Mouse (Mus musculus) kidney, embryonic 14.5 days (tissue): ENCODE measurements around the gene Tbcel. TPM values are rescaled to one million over a fixed set of nuclear protein-coding genes. Genes with fewer than 3 reads are reported as not detected.

Source experiments
- ATAC-seq: fragments of 200-750 bp; cut with Nextera tagmentation; 2 replicates; pipeline ENCODE4 v1.8.0; 2017; ENCODE audit warnings: moderate number of reproducible peaks, mild to moderate bottlenecking, moderate TSS enrichment, moderate library complexity; ENCODE audit not compliant: low FRiP score, low TSS enrichment
- H3K27ac ChIP-seq: fragments of 300-500 bp; sonication (generic); 2 replicates; pipeline ENCODE4 v1.5.1; 2014; ENCODE audit warnings: low read depth, mild to moderate bottlenecking, low read length, moderate library complexity, mixed read lengths
- H3K27me3 ChIP-seq: fragments of 300-500 bp; sonication (generic); 2 replicates; pipeline ENCODE4 v1.6.1; 2014; ENCODE audit warnings: mild to moderate bottlenecking, low read length; ENCODE audit not compliant: control insufficient read depth, insufficient read depth
- H3K36me3 ChIP-seq: fragments of 300-500 bp; sonication (generic); 2 replicates; pipeline ENCODE4 v1.6.1; 2014; ENCODE audit warnings: low read length, mixed read lengths; ENCODE audit not compliant: control insufficient read depth, insufficient read depth
- H3K4me1 ChIP-seq: fragments of 300-500 bp; sonication (generic); 2 replicates; pipeline ENCODE4 v1.6.1; 2014; ENCODE audit warnings: low read length, mixed read lengths; ENCODE audit not compliant: control insufficient read depth, insufficient read depth
- H3K4me2 ChIP-seq: fragments of 300-500 bp; sonication (generic); replicated peaks from 2 replicates; pipeline ENCODE4 v1.6.1; 2014; ENCODE audit warnings: low read depth, mild to moderate bottlenecking, low read length
- H3K4me3 ChIP-seq: fragments of 300-500 bp; sonication (generic); 2 replicates; pipeline ENCODE4 v1.5.1; 2014; ENCODE audit warnings: mild to moderate bottlenecking, low read length
- H3K9ac ChIP-seq: fragments of 300-500 bp; sonication (generic); 2 replicates; pipeline ENCODE4 v1.6.1; 2014; ENCODE audit warnings: low read depth, mild to moderate bottlenecking, low read length, moderate library complexity
- H3K9me3 ChIP-seq: fragments of 300-500 bp; sonication (generic); 2 replicates; pipeline ENCODE4 v1.6.1; 2016; ENCODE audit warnings: low read length; ENCODE audit not compliant: control insufficient read depth
- WGBS: fragments of 180-500 bp; shearing (Covaris S2); extraction: QIAGEN DNeasy Blood & Tissue Kit; methylation state at CpG from one replicate; pipeline ENCODE4 v1.1.7; 2014; 5-methylcytosine and 5-hydroxymethylcytosine counted together
- polyA plus RNA-seq: library from polyadenylated mRNA; unstranded; fragments of >200 nt; fragmentation: Nextera tagmentation; extraction: Ambion mirVana; gene quantifications from 2 replicates; pipeline ENCODE4 v1.2.1, GENCODE M21; 2014

The Tbcel gene
- polyA plus RNA-seq, 1 experiment from 2014 or later: 6.6 TPM

- peaks cover 10% of the 10 kb centered on the region; the same call in 1 of the 2 replicates for H3K9me3 ChIP-seq
- H3K4me2 ChIP-seq: no peak overlapping the region
- no peaks in the 10 kb centered on the region for H3K36me3 ChIP-seq
- no peaks in the 10 kb centered on the region for H3K4me1 ChIP-seq
- no peak for ATAC-seq
- H3K27me3 ChIP-seq: no peaks in the 10 kb centered on the region
- H3K27ac ChIP-seq: no peak overlapping the region
- H3K4me3 ChIP-seq: no peak overlapping the region
- WGBS: 83% methylated on average over 2 of the region's 2 CpGs
- H3K9ac ChIP-seq: no peak overlapping the region
Measured at GRCm38 (mm10) chr9:42496296-42496695, 11.3 kb downstream of the Tbcel start.

GRCm38 (mm10) chr9:42491780-42492179, 15.8 kb downstream of the Tbcel start:
- Histone ChIP-seq H3K4me1 (no peaks in the 10 kb centered on the region), H3K27me3 (no peaks in the 10 kb centered on the region), H3K9ac (no peak overlapping the region), H3K9me3 (peaks cover 5% of the 10 kb centered on the region; the same call in 1 of the 2 replicates), H3K4me3 (no peak overlapping the region), H3K27ac (no peak overlapping the region), H3K4me2 (no peak overlapping the region), H3K36me3 (no peaks in the 10 kb centered on the region)
- 86% methylated on average over 9 of the region's 9 CpGs for WGBS
- no peak for ATAC-seq

- Histone ChIP-seq H3K27me3 (no peaks in the 10 kb centered on the region), H3K4me1 (no peaks in the 10 kb centered on the region), H3K27ac (no peak overlapping the region), H3K4me3 (no peak overlapping the region), H3K36me3 (no peaks in the 10 kb centered on the region), H3K4me2 (no peak overlapping the region), H3K9me3 (no peaks in the 10 kb centered on the region), H3K9ac (no peak overlapping the region)
- no peak for ATAC-seq
- WGBS: 74% methylated on average over 16 of the region's 16 CpGs
Measured at GRCm38 (mm10) chr9:42490589-42491382, 16.8 kb downstream of the Tbcel start.

- 97% methylated on average over 1 of the region's 1 CpGs for WGBS
- no peak overlapping the region for H3K4me3 ChIP-seq
- H3K4me2 ChIP-seq: no peak overlapping the region
- H3K27me3 ChIP-seq: no peaks in the 10 kb centered on the region
- no peak for ATAC-seq
- H3K27ac ChIP-seq: no peak overlapping the region
- no peaks in the 10 kb centered on the region for H3K4me1 ChIP-seq
- H3K36me3 ChIP-seq: no peaks in the 10 kb centered on the region
- no peak overlapping the region for H3K9ac ChIP-seq
- H3K9me3 ChIP-seq: no peaks in the 10 kb centered on the region
Measured at GRCm38 (mm10) chr9:42488071-42488470, 19.5 kb downstream of the Tbcel start.

GRCm38 (mm10) chr9:42486913-42487312, 20.7 kb downstream of the Tbcel start:
- Histone ChIP-seq H3K36me3 (no peaks in the 10 kb centered on the region), H3K4me2 (no peak overlapping the region), H3K9me3 (no peaks in the 10 kb centered on the region), H3K27ac (no peak overlapping the region), H3K4me1 (no peaks in the 10 kb centered on the region), H3K9ac (no peak overlapping the region), H3K27me3 (no peaks in the 10 kb centered on the region), H3K4me3 (no peak overlapping the region)
- WGBS: 75% methylated on average over 4 of the region's 4 CpGs
- no peak for ATAC-seq

- WGBS: 96% methylated on average over 1 of the region's 1 CpGs
- Histone ChIP-seq H3K9ac (no peak overlapping the region), H3K36me3 (no peaks in the 10 kb centered on the region), H3K4me1 (no peaks in the 10 kb centered on the region), H3K4me2 (no peak overlapping the region), H3K4me3 (no peak overlapping the region), H3K9me3 (no peaks in the 10 kb centered on the region), H3K27me3 (no peaks in the 10 kb centered on the region), H3K27ac (no peak overlapping the region)
- ATAC-seq: no peak
Measured at GRCm38 (mm10) chr9:42484667-42485066, 22.9 kb downstream of the Tbcel start.

GRCm38 (mm10) chr9:42482944-42483343, 24.7 kb downstream of the Tbcel start:
- no peaks in the 10 kb centered on the region for H3K9me3 ChIP-seq
- H3K9ac ChIP-seq: no peak overlapping the region
- no peak for ATAC-seq
- 84% methylated on average over 1 of the region's 1 CpGs for WGBS
- no peaks in the 10 kb centered on the region for H3K36me3 ChIP-seq
- H3K4me2 ChIP-seq: no peak overlapping the region
- no peak overlapping the region for H3K4me3 ChIP-seq
- H3K27me3 ChIP-seq: no peaks in the 10 kb centered on the region
- no peaks in the 10 kb centered on the region for H3K4me1 ChIP-seq
- no peak overlapping the region for H3K27ac ChIP-seq

- ATAC-seq: no peak
Measured at GRCm38 (mm10) chr9:42476166-42476565, 31.4 kb downstream of the Tbcel start.

GRCm38 (mm10) chr9:42474244-42474643, 33.4 kb downstream of the Tbcel start:
- no peak overlapping the region for H3K4me3 ChIP-seq
- no peak overlapping the region for H3K4me2 ChIP-seq
- no peak overlapping the region for H3K27ac ChIP-seq
- H3K4me1 ChIP-seq: no peaks in the 10 kb centered on the region; the same call in 1 of the 2 replicates
- no peaks in the 10 kb centered on the region for H3K9me3 ChIP-seq
- H3K27me3 ChIP-seq: no peaks in the 10 kb centered on the region
- no peak for ATAC-seq
- H3K36me3 ChIP-seq: no peaks in the 10 kb centered on the region
- no peak overlapping the region for H3K9ac ChIP-seq
- WGBS: 83% methylated on average over 8 of the region's 8 CpGs

More at GRCm38 (mm10) chr9:42476166-42476565, 31.4 kb downstream of the Tbcel start:
- Histone ChIP-seq H3K9ac (no peak overlapping the region), H3K4me1 (no peaks in the 10 kb centered on the region; the same call in 1 of the 2 replicates), H3K4me2 (no peak overlapping the region), H3K27me3 (no peaks in the 10 kb centered on the region), H3K4me3 (no peak overlapping the region), H3K9me3 (no peaks in the 10 kb centered on the region), H3K36me3 (no peaks in the 10 kb centered on the region), H3K27ac (no peak overlapping the region)
- WGBS: 83% methylated on average over 4 of the region's 4 CpGs
